Mouse (Mus musculus) liver, embryonic 14.5 days (tissue): ENCODE measurements around the gene Mia2. TPM values are rescaled to one million over a fixed set of nuclear protein-coding genes. Genes with fewer than 3 reads are reported as not detected.
A peak's percentile ranks its signal among the peaks of the same experiment; 100 is the strongest.

ENCODE experiments used
- ATAC-seq: fragments of 200-750 bp; cut with Nextera tagmentation; 2 replicates; pipeline ENCODE4 v1.8.0; 2017; ENCODE audit warnings: moderate number of reproducible peaks, mild to moderate bottlenecking, moderate library complexity; ENCODE audit not compliant: insufficient read depth
- DNase-seq, 3 experiments: peaks; one replicate each; pipeline ENCODE4 v3.0.0-alpha.2; 2012 to 2013; ENCODE audit warnings: low read depth in 3 of 3, low spot score in 3 of 3
- H3K27ac ChIP-seq: fragments of 300-500 bp; sonication (generic); 2 replicates; pipeline ENCODE4 v1.5.1; 2014; ENCODE audit warnings: moderate library complexity, mild to moderate bottlenecking, control low read depth, inconsistent platforms
- H3K27me3 ChIP-seq: fragments of 300-500 bp; sonication (generic); 2 replicates; pipeline ENCODE4 v1.6.1; 2014; ENCODE audit warnings: mild to moderate bottlenecking, low read length, moderate library complexity; ENCODE audit not compliant: control insufficient read depth, insufficient read depth
- H3K36me3 ChIP-seq: fragments of 300-500 bp; sonication (generic); replicated peaks from 2 replicates; pipeline ENCODE4 v1.6.1; 2014; ENCODE audit warnings: low read depth; ENCODE audit not compliant: control insufficient read depth, insufficient read depth
- H3K4me1 ChIP-seq, 2 experiments: fragments of 200-500 bp in 1 of 2; fragments of 300-500 bp in 1 of 2; sonication (generic) in 1 of 2; replicated peaks; 2 replicates each; pipeline ENCODE4 v1.6.1; 2012 to 2014; ENCODE audit warnings: antibody characterized with exemption in 1 of 2, inconsistent platforms in 1 of 2, low read length in 1 of 2; ENCODE audit not compliant: control insufficient read depth in 2 of 2, insufficient read depth in 2 of 2
- H3K4me2 ChIP-seq: fragments of 300-500 bp; sonication (generic); 2 replicates; pipeline ENCODE4 v1.6.1; 2014; ENCODE audit warnings: low read depth, mild to moderate bottlenecking, control low read depth, moderate library complexity
- H3K4me3 ChIP-seq, 2 experiments: fragments of 200-500 bp in 1 of 2; fragments of 300-500 bp in 1 of 2; sonication (generic) in 1 of 2; 2 replicates each; pipeline ENCODE4 v1.5.1; 2012 to 2014; ENCODE audit warnings: low read depth in 2 of 2, low read length in 2 of 2, mild to moderate bottlenecking in 2 of 2, control low read depth in 1 of 2, inconsistent platforms in 1 of 2, moderate library complexity in 1 of 2; ENCODE audit not compliant: insufficient read depth in 1 of 2
- H3K9ac ChIP-seq: fragments of 300-500 bp; sonication (generic); replicated peaks from 2 replicates; pipeline ENCODE4 v1.6.1; 2014; ENCODE audit warnings: mild to moderate bottlenecking, control low read depth, moderate library complexity
- H3K9me3 ChIP-seq: fragments of 300-500 bp; sonication (generic); 2 replicates; pipeline ENCODE4 v1.6.1; 2016; ENCODE audit warnings: low read length, mixed read lengths; ENCODE audit not compliant: control insufficient read depth
- CTCF ChIP-seq: IDR thresholded peaks from 2 replicates; pipeline ENCODE4 v1.5.1; 2016; ENCODE audit warnings: antibody characterized with exemption, low read depth, control low read depth
- EP300 ChIP-seq: IDR thresholded peaks from 2 replicates; pipeline ENCODE4 v1.6.1; 2016; ENCODE audit warnings: antibody characterized with exemption, low read depth
- WGBS: fragments of 180-500 bp; shearing (Covaris S2); extraction: QIAGEN DNeasy Blood & Tissue Kit; methylation state at CpG from one replicate; pipeline ENCODE4 v1.1.7; 2014; ENCODE audit not compliant: insufficient replicate concordance; 5-methylcytosine and 5-hydroxymethylcytosine counted together
- polyA plus RNA-seq, 2 experiments: library from polyadenylated mRNA; depleted of rRNA in 1 of 2; stranded (reverse) in 1 of 2; unstranded in 1 of 2; fragments of >200 nt; fragmentation: Nextera tagmentation in 1 of 2; extraction: Ambion mirVana in 1 of 2; gene quantifications; 2 replicates each; pipeline versions ENCODE4 v1.2.1 to v1.2.3; 2012 to 2014

Mia2 gene
- polyA plus RNA-seq, 2 experiments: 31.7 to 43.4 TPM

GRCm38 (mm10) chr12:59216676-59217266 is 121.2 kb downstream of the Mia2 start:
- TF ChIP-seq EP300 (no peak), CTCF (no peak)
- peak overlapping the region; percentile 82 for H3K4me2 ChIP-seq
- no peak for DNase-seq
- peaks cover 8 to 12% of the 10 kb centered on the region in 2 experiments; a peak in 3 of 4 replicates for H3K4me1 ChIP-seq
- H3K27ac ChIP-seq: no peak overlapping the region
- no peak for ATAC-seq
- H3K9ac ChIP-seq: no peak overlapping the region
- WGBS: 45% methylated on average over 6 of the region's 6 CpGs
- H3K9me3 ChIP-seq: no peaks in the 10 kb centered on the region
- no peaks in the 10 kb centered on the region for H3K27me3 ChIP-seq
- H3K4me3 ChIP-seq: no peak overlapping the region; a peak in 1 of 4 replicates
- H3K36me3 ChIP-seq: no peaks in the 10 kb centered on the region

GRCm38 (mm10) chr12:59217331-59217730 is 121.7 kb downstream of the Mia2 start:
- WGBS: 66% methylated on average over 3 of the region's 3 CpGs
- Histone ChIP-seq H3K4me3 (peak overlapping the region; percentile 9 to 97; a peak in 3 of 4 replicates), H3K4me2 (peak overlapping the region; percentile 82), H3K36me3 (no peaks in the 10 kb centered on the region), H3K9me3 (no peaks in the 10 kb centered on the region), H3K27me3 (no peaks in the 10 kb centered on the region), H3K9ac (no peak overlapping the region), H3K27ac (no peak overlapping the region), H3K4me1 (peaks cover 8 to 12% of the 10 kb centered on the region in 2 experiments; a peak in 3 of 4 replicates)
- ATAC-seq (no peak), DNase-seq (no peak)
- TF ChIP-seq CTCF: no peak
- TF ChIP-seq EP300: no peak

GRCm38 (mm10) chr12:59218640-59219321 is 123.2 kb downstream of the Mia2 start:
- Histone ChIP-seq H3K9ac (peak overlapping the region; percentile 91), H3K4me1 (peaks cover 8 to 12% of the 10 kb centered on the region in 2 experiments; a peak in 3 of 4 replicates), H3K9me3 (no peaks in the 10 kb centered on the region), H3K36me3 (no peaks in the 10 kb centered on the region), H3K4me2 (peak overlapping the region; percentile 82), H3K27ac (peak overlapping the region; percentile 93), H3K4me3 (peak overlapping the region; percentile 87 to 97), H3K27me3 (no peaks in the 10 kb centered on the region)
- ATAC-seq (peak; percentile 30), DNase-seq (peak in 2 of 3 experiments; percentile 17 to 34)
- WGBS: under 1% methylated on average over 65 of the region's 69 CpGs
- no peak for TF ChIP-seq EP300
- TF ChIP-seq CTCF: no peak

GRCm38 (mm10) chr12:59219325-59220225 is 124.0 kb downstream of the Mia2 start, which contains the start of gene Fbxo33:
Gene Fbxo33 (minus strand): TSS chr12:59219725.
- H3K9ac ChIP-seq: peak within 1 kb of the TSS; percentile 91
- H3K27me3 ChIP-seq: no peaks in the 10 kb centered on the region
- peaks cover 8 to 12% of the 10 kb centered on the region in 2 experiments; a peak in 3 of 4 replicates for H3K4me1 ChIP-seq
- ATAC-seq (peak; percentile 90), DNase-seq (peak; percentile 92 to 94 (median 94))
- H3K36me3 ChIP-seq: no peaks in the 10 kb centered on the region
- peak within 1 kb of the TSS; percentile 82 for H3K4me2 ChIP-seq
- peak within 1 kb of the TSS; percentile 93 for H3K27ac ChIP-seq
- TF ChIP-seq CTCF (peak; percentile 91), EP300 (no peak; the same call in 1 of the 2 replicates)
- WGBS: under 1% methylated on average over 108 of the region's 109 CpGs
- H3K4me3 ChIP-seq: peak within 1 kb of the TSS; percentile 87 to 97
- H3K9me3 ChIP-seq: no peaks in the 10 kb centered on the region
